Mouse (Mus musculus): ENCODE results near the gene Pde6d.
"Not testable (repeated sequence)": the region's sequence is repeated elsewhere in the genome, so short reads cannot be mapped to it uniquely, and the experiment has no call there.

The Pde6d gene

DNA sequence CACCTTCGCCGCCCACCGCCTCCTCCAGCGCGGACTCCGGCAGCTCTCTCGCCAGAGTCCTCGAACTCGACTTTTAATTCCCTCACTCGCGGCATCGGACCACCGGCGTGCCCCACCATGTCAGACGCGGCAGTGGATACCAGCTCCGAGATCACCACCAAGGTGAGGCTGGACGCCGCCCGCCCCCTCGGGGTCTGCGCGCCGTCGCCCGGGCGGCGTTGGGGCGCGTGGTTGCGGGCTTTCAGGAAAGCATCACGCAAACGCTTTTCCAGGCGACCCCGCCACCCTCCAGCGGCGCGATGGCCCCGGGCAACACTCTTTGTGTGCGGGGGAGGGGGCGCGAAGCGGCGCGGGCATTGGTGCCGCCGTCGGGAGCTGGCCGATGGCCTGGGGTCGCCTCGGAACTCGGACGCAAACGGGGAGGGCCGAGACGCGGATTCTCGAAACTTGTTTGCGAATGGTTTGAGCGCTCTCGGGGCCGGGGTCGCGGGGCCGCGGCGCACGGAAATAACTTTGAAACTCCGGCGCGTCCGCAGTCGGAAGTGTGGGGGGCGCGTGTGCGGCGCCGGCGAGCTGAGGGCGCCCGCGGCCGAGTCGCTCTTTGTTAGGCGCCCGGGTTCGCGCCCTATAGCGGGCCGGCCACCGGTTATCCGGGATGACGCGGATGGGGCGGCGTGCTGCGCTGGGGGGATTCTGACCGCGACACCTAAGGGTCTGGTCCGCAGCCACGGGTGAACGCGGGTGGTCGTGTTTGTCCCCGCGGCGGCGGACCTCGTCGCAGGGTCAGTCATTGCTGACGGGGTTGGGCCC is 55.4 kb downstream of the Pde6d start:
- DNase-seq (ENCODE audit: low read depth, low spot score): peak; percentile 43

DNA sequence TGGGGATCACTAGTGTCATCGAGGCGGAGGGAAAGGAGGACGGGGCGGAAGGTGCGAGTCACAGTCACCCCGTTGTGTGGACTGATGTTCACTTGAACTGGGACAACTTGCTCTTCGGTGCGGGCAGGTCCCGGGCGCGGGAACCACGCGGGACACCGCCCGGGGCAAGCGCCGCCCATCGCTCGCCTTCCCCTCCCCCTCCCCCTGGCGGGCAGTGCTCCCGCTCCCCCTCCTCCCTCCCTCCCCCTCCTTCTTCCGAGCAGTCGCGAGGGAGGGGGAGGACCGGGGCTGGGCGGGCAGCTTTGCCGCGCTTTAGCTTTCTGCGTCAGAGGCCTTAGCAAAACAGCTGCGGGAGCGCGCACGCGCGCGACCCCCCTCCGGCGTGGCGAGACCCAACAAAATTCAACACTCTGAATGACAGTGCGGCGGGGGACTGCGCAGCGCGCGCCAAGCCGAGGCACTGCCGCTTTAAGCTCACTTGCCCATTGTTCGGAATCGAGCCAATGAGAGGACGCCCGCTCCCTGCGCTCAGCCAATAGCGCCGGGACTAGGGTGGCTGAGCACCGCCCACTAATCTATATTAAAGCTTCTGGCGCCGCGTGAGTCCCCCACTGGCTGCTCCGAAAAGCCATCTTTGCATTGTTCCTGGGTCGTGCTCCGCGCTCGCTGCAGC is 56.2 kb downstream of the Pde6d start, which contains the start of gene Ptma:
TSS of gene Ptma (plus strand) at position 611 of the 673 bp plus-strand sequence.
- DNase-seq (ENCODE audit: low read depth, low spot score): peak; percentile 100

DNA sequence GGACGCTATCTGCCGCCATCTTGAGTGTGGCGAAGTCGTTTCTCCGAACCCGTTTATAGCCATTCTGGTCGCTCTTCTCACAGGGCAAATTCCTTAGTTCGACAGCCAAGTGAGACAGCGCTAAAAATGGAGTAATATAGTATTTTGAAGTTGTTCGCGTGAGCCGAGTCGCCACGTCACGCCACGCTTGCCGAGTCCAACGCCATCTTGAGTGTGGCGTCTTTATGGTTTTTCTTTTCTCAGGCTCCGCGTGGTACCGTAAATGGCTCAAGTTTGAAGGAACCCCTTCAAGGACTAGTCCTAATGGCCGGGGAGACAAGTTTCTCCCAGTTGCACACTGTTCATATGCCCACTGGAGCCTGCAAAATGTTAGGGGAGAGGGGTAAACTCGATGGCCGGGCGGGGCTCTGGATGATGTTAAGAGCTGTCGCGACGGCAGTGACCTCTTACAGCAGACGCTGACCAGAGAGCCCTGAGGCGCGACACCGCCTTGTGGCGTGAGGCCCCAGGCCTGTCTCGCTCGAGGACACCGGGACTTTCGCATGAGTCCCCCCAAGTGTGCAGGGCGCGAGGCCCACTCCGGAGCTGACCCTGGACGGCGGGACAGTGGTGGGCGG is 56.8 kb downstream of the Pde6d start:
- DNase-seq (ENCODE audit: low read depth, low spot score): peak; percentile 89

DNA sequence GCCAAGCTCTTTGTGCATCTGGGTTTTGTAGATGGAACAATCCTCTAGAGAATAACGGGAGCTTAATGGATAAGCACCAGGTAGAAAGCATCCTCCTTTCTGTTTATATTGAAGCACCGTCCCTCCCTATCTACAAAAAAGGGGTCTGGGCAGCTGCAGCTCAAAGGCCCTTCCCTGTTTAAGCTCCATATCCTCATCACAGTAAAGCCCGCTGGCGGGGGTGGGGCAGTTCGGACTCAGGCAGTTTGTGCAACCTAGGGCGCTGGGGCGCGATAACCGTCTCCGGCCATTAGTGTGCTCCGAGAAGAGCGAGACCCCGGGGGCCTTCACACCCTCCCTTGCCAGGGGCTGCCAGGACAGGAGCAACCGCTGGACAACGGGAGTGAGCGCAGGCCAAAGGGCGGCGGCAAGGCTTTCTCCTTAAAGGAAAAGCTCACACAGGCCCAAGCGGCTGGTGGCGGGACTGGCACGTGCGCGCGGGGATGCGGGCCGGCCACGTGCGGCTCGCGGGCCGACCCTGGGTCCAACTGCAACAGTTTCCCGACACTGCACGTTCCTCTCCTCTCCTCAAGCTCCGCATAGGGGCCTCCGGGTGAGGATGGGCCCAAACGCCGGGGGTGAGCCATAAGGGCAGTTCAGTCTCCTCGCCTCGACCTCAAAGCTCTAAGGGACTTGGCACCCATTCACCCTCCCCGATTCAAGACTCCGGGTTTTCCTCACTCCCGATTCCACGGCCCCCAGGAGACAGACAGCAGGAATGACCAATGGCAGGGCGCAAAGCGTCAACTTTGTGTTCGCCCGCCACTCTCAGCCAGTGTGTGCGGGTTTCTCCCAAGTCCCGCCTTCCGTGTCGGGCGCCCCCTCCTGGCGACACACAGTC is 57.6 kb downstream of the Pde6d start:
- peak; percentile 97 for DNase-seq (ENCODE audit: low read depth, low spot score)

DNA sequence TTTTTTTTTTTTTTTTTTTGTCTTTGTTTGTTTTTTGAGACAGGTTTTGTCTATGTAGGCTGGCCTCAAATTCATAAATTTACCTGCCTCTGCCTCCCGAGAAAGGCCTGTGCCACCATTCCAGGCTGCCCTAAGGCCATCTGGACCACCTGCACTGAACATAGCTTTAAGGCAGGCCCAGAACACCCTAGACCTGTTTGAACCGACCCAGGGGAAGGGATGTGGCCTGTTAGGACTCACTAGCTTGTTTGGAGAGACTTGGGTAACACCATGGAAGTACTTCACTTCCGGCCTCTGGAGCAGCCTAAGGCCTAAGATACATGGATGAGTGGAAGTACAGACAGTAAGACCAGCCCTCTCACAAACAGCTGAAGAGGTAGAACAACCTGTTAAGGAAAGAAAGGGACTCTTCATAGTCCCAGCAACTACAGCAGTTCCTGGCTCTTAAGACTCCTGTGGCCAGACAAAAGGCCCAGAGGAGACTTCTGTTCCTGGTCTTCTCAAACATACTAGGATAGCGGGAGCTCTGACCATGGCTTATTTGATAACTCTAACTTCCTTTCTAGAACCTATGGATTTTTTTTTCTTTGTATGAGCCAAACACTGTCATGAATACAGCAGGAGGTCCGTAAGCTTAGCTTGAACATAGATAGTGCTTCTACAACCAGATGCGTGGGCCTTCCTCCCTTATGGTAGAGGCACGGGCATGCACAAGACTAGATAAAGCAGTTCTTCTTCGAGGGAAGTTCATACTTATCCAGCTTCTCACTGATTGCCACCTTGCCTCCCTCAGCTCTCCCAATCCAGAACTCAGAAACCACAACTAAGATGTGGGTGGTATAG is 58.4 kb downstream of the Pde6d start:
- no peak for DNase-seq (ENCODE audit: low read depth, low spot score)

DNA sequence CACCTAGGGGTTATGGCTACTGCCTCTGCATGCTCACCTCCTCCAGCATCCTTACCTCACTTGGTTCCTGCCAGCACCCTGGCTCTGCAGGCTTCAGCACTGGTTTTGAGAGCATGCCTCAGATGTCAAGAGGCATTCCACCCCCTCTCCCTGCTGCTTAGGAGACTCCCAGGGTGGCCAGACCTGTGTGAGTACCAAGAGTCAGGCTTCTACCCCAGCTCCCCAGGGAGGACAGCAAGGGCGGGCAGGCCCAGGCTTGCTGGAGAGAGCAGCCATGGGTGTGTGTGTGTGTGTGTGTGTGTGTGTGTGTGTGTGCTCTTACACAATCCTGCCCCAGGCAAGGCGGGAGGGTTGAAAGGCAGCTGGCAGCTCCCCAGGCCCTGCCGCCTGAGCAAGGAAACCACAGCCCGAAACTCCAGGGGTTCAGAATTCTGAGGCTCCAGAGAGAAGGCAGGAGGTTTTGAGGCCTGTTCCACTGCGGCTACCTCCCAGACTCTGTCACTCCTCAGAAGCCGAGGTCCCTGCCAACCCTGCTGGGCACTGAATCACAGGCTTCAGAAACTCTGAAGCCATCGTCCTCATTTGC is 60.0 kb downstream of the Pde6d start:
- no peak for DNase-seq (ENCODE audit: low read depth, low spot score)

DNA sequence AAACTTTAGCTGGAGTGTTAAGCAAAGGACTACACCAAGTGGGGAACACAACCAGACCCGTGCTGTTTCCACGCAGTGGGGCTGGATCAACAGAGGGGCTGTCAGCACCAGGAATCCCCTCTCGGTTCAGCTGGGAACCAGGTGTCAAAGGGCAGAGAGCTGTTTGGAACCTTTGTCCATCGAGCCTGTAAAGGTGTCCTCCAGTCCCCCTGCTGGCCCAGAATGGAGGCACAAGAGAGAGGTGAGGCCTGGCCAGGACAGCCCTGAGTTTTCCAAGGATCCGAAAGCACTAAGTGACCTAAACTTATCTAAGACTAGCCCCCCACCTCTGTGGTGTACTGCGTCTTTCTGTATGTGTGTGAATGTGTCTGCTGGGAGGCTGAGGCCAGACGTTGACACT is 62.1 kb downstream of the Pde6d start:
- peak; percentile 52 for DNase-seq (ENCODE audit: low read depth, low spot score)

DNA sequence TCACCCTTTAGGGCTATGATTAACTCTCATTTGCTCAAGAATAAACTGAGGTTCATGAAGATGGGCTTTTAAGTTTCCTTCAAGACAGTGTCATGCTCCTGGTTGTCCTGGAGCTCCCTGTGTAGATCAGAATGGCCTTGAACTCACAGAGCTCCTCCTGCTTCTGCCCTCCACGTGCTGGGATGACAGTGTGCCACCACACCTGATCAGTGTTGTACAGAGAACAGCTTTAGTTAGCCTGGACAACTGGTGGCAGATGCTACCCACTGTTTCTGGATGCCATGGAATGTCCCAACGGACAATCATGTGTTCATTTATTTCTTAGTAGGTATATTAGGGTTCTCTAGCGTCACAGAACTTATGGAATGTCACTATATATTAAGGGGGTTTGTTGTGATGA is 65.4 kb downstream of the Pde6d start:
- DNase-seq (ENCODE audit: low read depth, low spot score): no peak

DNA sequence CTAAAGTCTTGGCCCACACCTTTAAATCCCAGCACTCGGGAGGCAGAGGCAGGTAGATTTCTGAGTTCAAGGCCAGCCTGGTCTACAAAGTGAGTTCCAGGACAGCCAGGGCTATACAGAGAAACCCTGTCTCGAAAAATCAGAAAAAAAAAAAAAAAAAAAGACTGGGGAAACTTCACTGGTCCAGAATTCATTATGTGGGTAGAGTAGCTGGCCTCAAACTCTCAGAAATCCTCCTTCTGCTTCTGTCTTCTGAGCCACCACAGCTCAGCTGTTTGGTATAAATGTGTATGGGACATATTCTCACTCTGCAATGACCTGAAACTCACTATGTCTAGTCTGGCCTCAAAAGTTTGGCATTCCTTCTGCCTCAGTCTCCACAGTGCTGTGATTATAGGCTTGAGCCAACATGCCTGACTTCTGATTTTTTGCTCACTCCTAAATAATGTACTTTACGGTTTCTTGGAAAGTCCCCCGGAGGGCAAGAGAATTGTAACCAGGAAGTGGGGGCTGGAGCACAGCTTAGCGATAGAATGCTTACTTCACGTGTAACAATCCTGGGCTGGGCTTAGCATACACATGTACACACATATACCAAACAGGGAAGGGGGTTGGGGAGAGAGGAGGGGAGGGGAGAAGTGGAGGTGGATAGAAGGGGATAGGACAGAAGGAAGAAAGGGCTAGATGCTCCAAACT is 66.6 kb downstream of the Pde6d start:
- peak; percentile 52 for DNase-seq (ENCODE audit: low read depth, low spot score)

DNA sequence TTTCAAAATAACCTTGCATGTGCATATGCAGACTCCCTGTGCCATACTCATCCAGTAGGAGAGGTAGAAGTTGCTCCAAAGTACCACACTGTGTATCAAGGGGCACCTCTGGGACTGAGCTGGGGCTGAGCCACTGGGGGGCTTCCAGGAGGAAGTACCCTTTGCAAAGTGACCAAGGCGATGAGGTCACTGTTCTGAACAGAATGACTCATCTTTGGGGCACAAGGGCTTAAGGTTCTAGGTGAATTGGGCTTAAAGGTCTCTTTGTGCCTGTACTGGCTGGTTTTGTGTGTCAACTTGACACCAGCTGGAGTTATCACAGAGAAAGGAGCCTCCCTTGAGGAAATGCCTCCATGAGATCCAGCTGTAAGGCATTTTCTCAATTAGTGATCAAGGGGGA is 69.4 kb downstream of the Pde6d start:
- not testable (repeated sequence) for DNase-seq (ENCODE audit: low read depth, low spot score)

DNA sequence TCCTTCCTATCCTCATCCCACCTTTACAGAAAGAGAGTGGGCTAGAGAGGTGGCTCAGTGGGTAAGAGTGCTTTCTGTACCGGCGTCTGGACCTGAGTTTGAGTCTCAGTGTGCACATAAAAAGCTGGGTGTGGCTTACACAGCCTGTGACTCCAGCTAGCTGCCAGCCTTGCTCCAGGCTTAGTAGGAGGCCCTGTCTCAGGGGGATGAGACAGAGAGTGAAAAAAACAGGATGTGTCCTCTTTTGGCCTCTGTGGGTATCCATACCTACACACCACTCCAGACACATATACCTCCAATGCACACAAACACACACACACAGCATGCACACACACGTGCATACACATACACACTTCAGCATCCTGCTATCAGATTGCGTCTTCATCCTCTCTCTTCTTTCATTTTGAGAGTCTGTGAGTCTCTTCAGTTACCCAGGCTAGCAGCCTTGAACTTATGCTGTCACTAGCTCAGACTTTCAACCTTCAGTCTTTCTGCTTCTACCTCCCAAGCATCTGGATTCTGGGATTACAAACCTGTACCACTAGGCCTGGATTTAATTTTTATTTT is 70.2 kb downstream of the Pde6d start:
- no peak for DNase-seq (ENCODE audit: low read depth, low spot score)

DNA sequence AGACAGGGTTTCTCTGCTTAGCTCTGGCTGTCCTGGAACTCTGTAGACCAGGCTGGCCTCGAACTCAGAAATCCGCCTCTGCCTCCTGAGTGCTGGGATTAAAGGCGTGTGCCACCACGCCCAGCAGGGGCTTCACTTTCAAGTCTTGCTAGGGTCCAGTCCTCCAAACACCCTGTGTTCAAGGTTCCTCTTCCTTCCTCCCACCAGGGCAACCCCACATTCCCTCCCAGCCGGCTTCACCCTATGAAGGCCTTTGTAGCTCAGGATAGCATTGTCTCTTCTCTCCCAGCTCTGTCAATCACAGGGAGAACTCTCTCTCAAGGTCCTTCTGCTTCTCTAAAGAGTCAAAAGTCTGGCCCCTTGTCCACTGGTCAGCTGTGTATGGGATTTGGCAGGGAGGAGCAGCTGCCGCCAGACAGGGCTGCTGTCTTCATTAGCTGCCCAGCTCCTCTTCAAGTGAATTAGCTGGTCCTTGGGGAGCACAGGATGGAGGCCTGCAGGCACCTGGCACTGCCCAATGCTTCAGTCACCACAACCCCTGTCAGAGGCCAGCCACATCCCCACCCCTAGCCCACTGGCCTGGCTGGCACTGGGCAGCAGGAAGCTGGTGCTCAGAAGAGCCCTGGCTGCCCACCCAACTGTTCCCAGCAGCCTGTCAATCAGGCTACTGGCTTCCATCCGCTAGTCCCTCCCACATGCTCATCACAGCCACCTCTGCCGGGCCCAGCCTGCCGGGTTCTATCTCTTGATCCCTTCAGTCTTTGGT is 71.6 kb downstream of the Pde6d start:
- no peak for DNase-seq (ENCODE audit: low read depth, low spot score)

DNA sequence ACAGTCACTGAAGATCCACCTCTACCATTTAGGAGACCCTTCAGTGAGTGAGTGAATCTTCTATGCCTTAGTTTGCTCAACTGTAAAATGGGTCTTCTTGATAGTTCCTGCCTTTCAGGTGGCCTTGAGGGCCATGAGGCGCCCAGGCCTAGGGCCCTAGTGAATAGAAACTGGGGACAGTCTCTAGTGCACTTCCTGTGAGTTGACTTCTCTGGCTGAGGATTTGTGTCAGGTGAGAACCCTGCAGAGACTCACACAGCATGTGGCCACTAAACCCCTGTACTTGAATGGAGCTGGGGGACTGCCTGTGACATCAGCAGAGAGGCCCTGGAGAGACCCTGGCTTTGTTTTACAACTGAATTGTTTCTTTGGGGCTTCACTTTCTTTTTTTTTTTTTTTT is 72.2 kb downstream of the Pde6d start:
- peak; percentile 43 for DNase-seq (ENCODE audit: low read depth, low spot score)

DNA sequence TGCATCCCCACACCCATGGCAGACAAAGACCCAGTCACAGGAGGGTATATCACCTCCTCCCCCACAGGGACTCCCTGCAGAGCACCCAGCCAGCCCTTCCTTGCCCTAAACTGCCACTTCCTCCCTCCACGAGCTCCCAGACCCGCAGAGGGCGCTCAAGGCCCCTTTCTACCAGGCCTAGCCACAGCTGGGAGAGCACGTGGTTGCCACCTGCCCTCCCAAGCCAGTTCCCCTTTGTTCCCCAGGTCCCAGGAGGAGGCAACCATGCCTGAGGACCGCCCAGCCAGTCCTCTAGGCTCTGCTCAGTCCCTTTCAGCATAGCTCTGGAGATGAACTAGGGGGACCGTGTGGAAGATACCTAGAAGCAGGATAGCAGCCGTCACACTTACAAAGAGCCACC is 73.0 kb downstream of the Pde6d start:
- DNase-seq (ENCODE audit: low read depth, low spot score): peak; percentile 97

DNA sequence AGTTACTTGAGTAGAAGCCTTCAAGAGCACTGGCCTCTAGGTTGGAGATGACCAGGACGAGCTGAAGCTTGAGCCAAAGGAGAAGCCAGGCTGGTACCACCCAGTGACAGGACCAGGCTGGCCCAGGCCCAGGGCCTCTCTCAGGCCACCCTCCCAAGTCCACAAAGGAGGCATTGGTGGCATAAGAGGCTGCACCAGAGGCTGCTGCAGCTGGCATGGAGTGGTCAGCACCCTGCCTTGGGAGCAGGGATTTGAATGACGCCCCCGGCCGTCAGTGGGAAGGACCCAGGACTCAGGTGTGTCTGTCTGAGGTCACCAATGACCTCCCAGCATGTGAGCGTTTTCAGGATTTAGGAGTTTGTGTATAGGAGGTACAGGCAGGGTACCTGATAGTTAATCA is 74.6 kb downstream of the Pde6d start:
- DNase-seq (ENCODE audit: low read depth, low spot score): no peak

DNA sequence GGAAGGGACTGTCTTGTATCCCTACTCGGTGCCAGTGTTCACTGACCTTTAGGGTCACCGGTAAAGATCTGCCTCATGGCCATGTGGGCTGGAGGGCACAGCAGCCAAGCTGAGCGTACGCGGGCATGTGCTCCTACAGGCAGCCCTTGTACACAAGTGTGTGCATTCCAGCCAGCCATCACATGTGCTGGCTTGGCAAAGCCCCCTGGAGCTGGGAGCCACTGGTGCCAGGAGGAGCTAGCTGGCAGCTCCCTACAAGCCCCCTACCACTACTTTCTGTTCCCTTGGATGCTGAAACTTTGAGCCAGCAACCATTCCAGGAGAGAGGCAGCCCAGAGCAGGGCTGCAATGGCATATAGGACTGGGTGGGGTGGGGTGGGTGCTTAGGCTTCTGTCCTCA is 76.0 kb downstream of the Pde6d start:
- no peak for DNase-seq (ENCODE audit: low read depth, low spot score)

DNA sequence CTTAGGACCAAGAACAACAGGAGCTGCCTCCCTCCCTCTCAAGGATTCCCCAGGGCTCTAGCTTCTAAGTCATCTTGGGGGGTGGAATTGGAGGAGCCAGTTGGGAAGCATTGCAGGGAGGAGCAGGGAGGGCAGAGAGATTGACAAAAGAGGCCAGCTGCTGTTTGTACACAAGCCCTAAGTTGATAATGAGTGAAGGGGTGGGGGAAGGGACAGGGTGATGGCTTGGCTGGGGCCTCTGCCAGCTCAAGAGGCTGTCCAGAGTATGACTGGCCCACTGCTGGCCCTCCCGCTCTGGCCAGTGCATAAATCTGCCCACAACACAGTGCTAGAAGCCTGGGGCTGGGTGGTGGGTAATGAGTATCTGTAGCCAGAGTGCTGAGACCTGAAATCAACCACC is 77.0 kb downstream of the Pde6d start:
- peak; percentile 62 for DNase-seq (ENCODE audit: low read depth, low spot score)

DNA sequence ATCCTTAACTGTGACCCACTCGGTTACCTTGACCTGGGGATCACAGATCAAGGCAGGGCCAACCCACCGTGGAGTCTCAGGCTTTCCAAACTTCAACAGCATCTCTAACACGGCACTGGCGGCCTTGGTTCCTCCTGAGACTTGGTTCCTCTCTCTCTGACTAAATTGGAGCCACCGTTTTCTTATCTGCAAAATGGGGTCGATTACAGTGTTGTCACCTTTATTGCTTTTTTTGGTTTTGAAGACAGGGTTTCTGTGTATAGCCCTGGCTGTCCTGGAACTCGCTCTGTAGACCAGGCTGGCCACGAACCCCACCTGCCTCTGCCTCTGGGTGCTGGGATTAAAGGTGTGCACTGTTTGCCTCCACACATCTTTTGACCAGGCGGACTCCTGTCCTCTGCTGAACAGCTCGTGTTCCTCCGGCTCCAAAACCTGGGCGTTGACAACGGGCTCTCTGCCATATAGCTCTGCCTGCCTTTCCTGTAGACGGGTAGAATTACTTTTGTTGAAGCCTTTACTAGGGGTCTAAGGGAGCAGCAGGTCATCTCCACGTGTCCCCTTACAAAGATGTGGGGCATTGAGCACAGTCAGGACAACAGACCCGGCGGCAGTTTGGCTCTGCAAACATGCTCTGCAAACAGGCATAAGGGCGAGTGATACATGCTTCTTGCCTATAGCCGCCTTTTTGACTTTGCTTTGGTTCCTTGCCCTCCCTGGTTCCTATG is 77.6 kb downstream of the Pde6d start:
- no peak for DNase-seq (ENCODE audit: low read depth, low spot score)

All from A20 (cell line).